17 mouse cellular contexts compared by ENCODE assay signal in genomic region chr2:6179749-6180117, GRCm38 (mm10). TPM values are rescaled to one million over a fixed set of nuclear protein-coding genes. Genes with fewer than 3 reads are reported as not detected.
"Had no signal": no experiment of that assay in that cellular context is flagged by ENCODE, and none has a peak within 500 bp of the region (broad histone marks: within the 10 kb centered on the region; RNA-seq: fewer than 3 reads in every experiment).

No protein-coding gene starts in this region.

- H3K27me3 ChIP-seq: intestine, embryonic 15.5 days; midbrain, embryonic 13.5 days; neural tube, embryonic 15.5 days had no signal

- H3K4me1 ChIP-seq: intestine, embryonic 15.5 days; midbrain, embryonic 13.5 days had no signal

- ATAC-seq: intestine, embryonic 15.5 days; midbrain, embryonic 13.5 days had no signal

- DNase-seq: kidney, adult 18-20 months; kidney, postnatal 14 days; layer of hippocampus, postnatal 36 days; liver; lung, embryonic 14.5 days; lung, postnatal 14 days; right cerebral cortex, postnatal 4 days; spleen, adult 18-20 months; thymus, adult 2 months; thymus, postnatal 25 days had no signal

- H3K9ac ChIP-seq: intestine, embryonic 15.5 days; limb, embryonic 12.5 days; liver, embryonic 14.5 days; lung, embryonic 14.5 days; midbrain, embryonic 13.5 days; neural tube, embryonic 15.5 days had no signal

- H3K4me2 ChIP-seq: intestine, embryonic 15.5 days; limb, embryonic 12.5 days; lung, embryonic 14.5 days; midbrain, embryonic 13.5 days; neural tube, embryonic 15.5 days had no signal

- H3K4me3 ChIP-seq: intestine, embryonic 15.5 days; limb, embryonic 12.5 days; midbrain, embryonic 13.5 days; myocyte; neural tube, embryonic 15.5 days had no signal

- H3K9me3 ChIP-seq: midbrain, embryonic 13.5 days had no signal

- H3K27ac ChIP-seq: intestine, embryonic 15.5 days; limb, embryonic 12.5 days; liver, embryonic 14.5 days; macrophage; midbrain, embryonic 13.5 days; neural tube, embryonic 15.5 days had no signal

- H3K36me3 ChIP-seq: intestine, embryonic 15.5 days; limb, embryonic 12.5 days; midbrain, embryonic 13.5 days; neural tube, embryonic 15.5 days had no signal

RNA-seq across cellular contexts. Expression of gene Proser2, which starts 49.7 kb away (rescaled TPM):
- polyA plus RNA-seq: macrophage had no signal
